Mouse (Mus musculus) C2C12 (cell line): ENCODE results near the gene Arhgap42. TPM values are rescaled to one million over a fixed set of nuclear protein-coding genes. Genes with fewer than 3 reads are reported as not detected.

Experiments
- H3K27me3 ChIP-seq: one replicate; pipeline ENCODE4 v1.6.1; 2011; ENCODE audit not compliant: control insufficient read depth, insufficient read depth, insufficient read length
- H3K36me3 ChIP-seq: one replicate; pipeline ENCODE4 v1.6.1; 2011; ENCODE audit not compliant: control insufficient read depth, insufficient read depth
- H3K4me3 ChIP-seq: one replicate; pipeline ENCODE4 v1.5.1; 2011; ENCODE audit warnings: mild to moderate bottlenecking, control low read depth; ENCODE audit not compliant: poor library complexity, insufficient read depth, severe bottlenecking
- H3K79me2 ChIP-seq: one replicate; pipeline ENCODE4 v1.6.1; 2011; ENCODE audit not compliant: control insufficient read depth, insufficient read depth
- H3K79me3 ChIP-seq: one replicate; pipeline ENCODE4 v1.6.1; 2011; ENCODE audit warnings: low read depth, control low read depth
- H3ac ChIP-seq: one replicate; pipeline ENCODE3; 2011; ENCODE audit warnings: low read depth; ENCODE audit not compliant: control insufficient read depth, insufficient read length
- CEBPB ChIP-seq: IDR thresholded peaks from one replicate; pipeline ENCODE4 v1.6.1; 2011; ENCODE audit warnings: low read depth, mild to moderate bottlenecking, control low read depth, moderate library complexity
- CTCF ChIP-seq: IDR thresholded peaks from one replicate; pipeline ENCODE4 v1.5.1; 2011; ENCODE audit not compliant: control insufficient read depth, insufficient read depth, insufficient read length
- FOSL1 ChIP-seq: IDR thresholded peaks from one replicate; pipeline ENCODE4 v1.8.0; 2011; ENCODE audit warnings: mild to moderate bottlenecking, low read length; ENCODE audit not compliant: poor library complexity, insufficient read depth, severe bottlenecking
- MAX ChIP-seq: IDR thresholded peaks from one replicate; pipeline ENCODE4 v1.6.1; 2011; ENCODE audit warnings: mild to moderate bottlenecking, control low read depth
- MYOD1 ChIP-seq: IDR thresholded peaks from one replicate; pipeline ENCODE4 v1.6.1; 2011; ENCODE audit warnings: low read depth; ENCODE audit not compliant: control insufficient read depth, insufficient read length
- MYOG ChIP-seq: IDR thresholded peaks from one replicate; pipeline ENCODE4 v1.6.1; 2011; ENCODE audit not compliant: control insufficient read depth, insufficient read length; ENCODE audit errors: extremely low read depth
- USF1 ChIP-seq: IDR thresholded peaks from one replicate; pipeline ENCODE4 v1.6.1; 2011; ENCODE audit warnings: low read depth, mild to moderate bottlenecking, control low read depth, moderate library complexity
- polyA plus RNA-seq: library from polyadenylated mRNA; unstranded; fragments of >200 nt; fragmentation: generic; extraction: Trizol; gene quantifications from one replicate; pipeline ENCODE4 v1.2.1, GENCODE M21; 2012; ENCODE audit warnings: missing spikeins

The Arhgap42 gene
- polyA plus RNA-seq, 1 experiment = 8.4 TPM

DNA sequence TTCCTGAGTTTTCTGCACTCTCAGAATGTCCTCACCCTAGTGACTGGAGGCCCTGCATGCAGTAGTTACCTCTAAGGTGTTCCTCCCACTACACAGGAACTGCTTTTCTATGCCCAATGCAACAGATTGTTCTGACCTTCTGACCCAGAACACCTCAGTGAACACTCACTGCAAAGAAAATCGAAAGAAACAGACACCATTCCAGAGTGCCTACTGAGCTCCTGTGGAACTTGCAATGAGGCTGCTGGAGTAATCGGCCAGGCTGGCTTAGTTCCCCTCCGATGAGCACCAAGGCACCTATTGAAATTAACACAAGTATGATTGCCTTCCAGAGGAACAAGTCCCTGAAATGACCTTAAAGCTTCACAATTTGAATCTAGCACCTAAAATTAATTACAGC, 9.2 kb downstream of the Arhgap42 start:
- Histone ChIP-seq H3K79me3 (peaks cover 56% of the 10 kb centered on the region), H3ac (no peak overlapping the region), H3K4me3 (no peak overlapping the region), H3K36me3 (no peaks in the 10 kb centered on the region), H3K79me2 (peaks cover 98% of the 10 kb centered on the region), H3K27me3 (no peaks in the 10 kb centered on the region)
- no peak for TF ChIP-seq MYOG
- no peak for TF ChIP-seq CEBPB
- no peak for TF ChIP-seq FOSL1
- TF ChIP-seq USF1 = no peak
- TF ChIP-seq CTCF = no peak
- TF ChIP-seq MYOD1 = no peak
- no peak for TF ChIP-seq MAX

DNA sequence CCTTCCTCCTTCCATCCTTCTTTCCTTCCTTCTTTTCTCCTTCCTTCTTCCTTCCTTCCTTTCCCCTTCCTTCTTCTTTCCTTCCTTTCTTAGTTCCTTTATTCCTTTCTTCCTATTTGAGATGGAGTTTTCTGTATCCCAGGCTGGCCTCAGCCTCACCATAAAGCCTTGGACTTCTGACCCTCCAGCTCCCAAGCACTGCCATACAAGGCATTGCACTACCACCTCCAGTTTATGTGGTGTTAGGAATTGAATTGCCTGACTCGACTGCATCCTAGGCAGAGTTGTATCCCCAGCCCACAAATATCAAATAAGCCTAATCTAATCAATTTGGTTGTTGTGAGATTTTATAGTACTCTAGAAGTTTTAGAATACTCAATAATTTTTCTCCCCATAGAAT, 14.1 kb downstream of the Arhgap42 start:
- H3K4me3 ChIP-seq = no peak overlapping the region
- H3K36me3 ChIP-seq = no peaks in the 10 kb centered on the region
- no peak for TF ChIP-seq CEBPB
- TF ChIP-seq MYOG = no peak
- TF ChIP-seq MYOD1 = no peak
- TF ChIP-seq MAX = no peak
- no peak for TF ChIP-seq CTCF
- TF ChIP-seq USF1 = no peak
- no peak for TF ChIP-seq FOSL1
- no peak overlapping the region for H3ac ChIP-seq
- H3K27me3 ChIP-seq = no peaks in the 10 kb centered on the region
- peaks cover 45% of the 10 kb centered on the region for H3K79me3 ChIP-seq
- peaks cover 98% of the 10 kb centered on the region for H3K79me2 ChIP-seq

DNA sequence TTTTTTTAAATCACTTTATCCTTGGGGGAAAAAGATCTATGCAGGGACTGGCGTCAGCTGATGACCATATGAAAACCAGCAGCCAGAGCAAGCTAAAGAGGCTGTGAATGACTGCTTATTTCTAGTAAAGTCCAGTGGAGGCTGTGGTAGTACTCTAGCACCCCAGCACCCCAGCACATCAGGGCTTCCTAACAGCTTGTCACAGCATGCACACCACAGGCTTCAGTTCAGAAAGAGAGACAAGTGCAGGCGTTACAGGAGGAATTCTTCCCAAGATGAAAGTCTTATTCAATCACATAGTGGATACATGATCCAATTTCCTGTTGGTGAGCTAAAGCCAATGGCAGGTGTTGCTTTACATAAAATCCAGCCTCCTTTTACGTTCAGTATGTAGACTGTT, 15.5 kb downstream of the Arhgap42 start:
- Histone ChIP-seq H3K4me3 (no peak overlapping the region), H3ac (no peak overlapping the region), H3K79me3 (peaks cover 48% of the 10 kb centered on the region), H3K27me3 (no peaks in the 10 kb centered on the region), H3K79me2 (peaks cover 99% of the 10 kb centered on the region), H3K36me3 (no peaks in the 10 kb centered on the region)
- TF ChIP-seq MYOD1 (no peak), USF1 (no peak), MAX (no peak), CTCF (no peak)

DNA sequence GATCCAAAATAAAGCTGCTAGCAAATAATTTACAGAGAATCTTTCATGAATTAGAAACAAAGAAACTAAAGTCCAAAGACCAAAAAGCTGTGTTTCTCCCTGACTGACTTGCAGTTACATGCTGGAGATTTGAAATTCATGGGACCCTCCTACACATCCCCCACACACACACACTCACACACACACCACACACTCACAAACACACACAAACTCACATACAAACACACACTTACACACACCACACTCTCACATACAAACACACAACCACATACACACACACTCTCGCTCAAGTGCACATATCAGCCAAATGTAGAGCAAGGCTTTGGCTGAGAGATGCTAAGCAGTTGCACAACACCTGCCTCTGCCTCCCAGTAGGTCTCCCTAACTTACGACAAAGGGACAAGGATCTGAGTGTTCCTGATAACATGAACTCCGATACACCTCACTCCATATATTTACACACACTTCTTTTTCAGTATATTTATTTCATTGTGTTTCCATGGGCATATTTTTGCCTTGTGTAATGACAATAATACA, 16.9 kb downstream of the Arhgap42 start:
- TF ChIP-seq MYOG (no peak), FOSL1 (no peak), CTCF (no peak), USF1 (no peak), MYOD1 (no peak), CEBPB (no peak), MAX (no peak)
- Histone ChIP-seq H3K27me3 (no peaks in the 10 kb centered on the region), H3K79me2 (peaks cover 99% of the 10 kb centered on the region), H3K79me3 (peaks cover 46% of the 10 kb centered on the region), H3K36me3 (no peaks in the 10 kb centered on the region), H3ac (no peak overlapping the region), H3K4me3 (no peak overlapping the region)

DNA sequence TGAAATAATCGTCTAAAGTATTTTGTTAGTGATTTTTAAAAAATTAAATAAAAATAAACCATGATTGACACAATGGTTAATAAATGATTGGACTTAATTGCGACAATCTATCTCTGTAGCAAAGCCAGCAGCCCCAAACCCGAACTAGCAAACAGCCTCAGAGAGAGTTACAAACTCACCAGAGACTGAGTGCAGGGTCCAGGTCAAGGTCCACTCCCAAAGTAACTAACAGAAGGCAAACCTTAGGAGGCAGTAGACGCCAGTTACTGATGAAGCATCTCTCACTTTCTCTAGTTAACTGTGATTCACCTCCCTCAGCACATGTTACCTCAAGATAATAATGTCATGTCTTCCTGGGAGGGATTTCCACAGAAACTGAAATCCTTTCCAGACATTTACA, 17.7 kb downstream of the Arhgap42 start:
- Histone ChIP-seq H3K79me3 (peaks cover 43% of the 10 kb centered on the region), H3K4me3 (no peak overlapping the region), H3K79me2 (peaks cover 94% of the 10 kb centered on the region), H3ac (no peak overlapping the region), H3K27me3 (no peaks in the 10 kb centered on the region), H3K36me3 (no peaks in the 10 kb centered on the region)
- TF ChIP-seq USF1 (no peak), CEBPB (no peak), FOSL1 (no peak), MYOD1 (no peak), MAX (no peak), MYOG (no peak), CTCF (no peak)

DNA sequence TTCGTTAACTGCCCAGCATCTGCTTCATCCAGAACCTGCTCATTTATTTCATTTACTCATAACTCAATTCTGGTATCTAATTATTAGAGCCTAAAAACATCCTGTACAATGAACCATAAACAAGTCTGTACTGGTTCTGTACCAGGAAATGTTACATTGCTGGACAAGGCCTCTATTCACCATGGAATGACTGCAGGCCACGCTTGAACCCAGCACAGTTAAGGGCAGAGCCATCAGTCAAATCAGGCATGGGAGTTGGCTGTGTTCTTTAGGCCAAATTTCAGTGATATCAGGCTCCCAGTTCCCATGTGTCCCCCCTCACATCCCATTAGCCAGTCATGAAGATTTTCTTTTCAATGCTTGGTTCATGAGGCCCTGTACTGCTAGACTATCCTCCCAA, 20.6 kb downstream of the Arhgap42 start:
- Histone ChIP-seq H3K27me3 (no peaks in the 10 kb centered on the region), H3ac (no peak overlapping the region), H3K79me3 (peaks cover 33% of the 10 kb centered on the region), H3K4me3 (no peak overlapping the region), H3K79me2 (peaks cover 84% of the 10 kb centered on the region), H3K36me3 (no peaks in the 10 kb centered on the region)
- TF ChIP-seq MAX (no peak), CTCF (no peak), MYOG (no peak), USF1 (no peak), FOSL1 (no peak), CEBPB (no peak)
